Mouse (Mus musculus) erythroblast, embryonic 14.5 days (primary cell): ENCODE data around the gene Nup35. TPM values are rescaled to one million over a fixed set of nuclear protein-coding genes. Genes with fewer than 3 reads are reported as not detected.

ENCODE experiments used
- H3K27me3 ChIP-seq: 2 replicates; pipeline ENCODE4 v1.6.1; 2012; ENCODE audit warnings: inconsistent platforms; ENCODE audit not compliant: control insufficient read depth
- H3K36me3 ChIP-seq: 2 replicates; pipeline ENCODE4 v1.6.1; 2012; ENCODE audit warnings: mild to moderate bottlenecking, inconsistent platforms; ENCODE audit not compliant: control insufficient read depth
- H3K4me1 ChIP-seq: 2 replicates; pipeline ENCODE4 v1.6.1; 2012; ENCODE audit warnings: inconsistent platforms; ENCODE audit not compliant: control insufficient read depth
- H3K4me3 ChIP-seq: replicated peaks from 2 replicates; pipeline ENCODE3; 2012; ENCODE audit warnings: moderate library complexity, mild to moderate bottlenecking, inconsistent platforms
- H3K9me3 ChIP-seq: 2 replicates; pipeline ENCODE4 v1.6.1; 2012; ENCODE audit warnings: low read length, inconsistent platforms, mixed read lengths; ENCODE audit not compliant: control insufficient read depth
- GATA1 ChIP-seq: IDR thresholded peaks from 2 replicates; pipeline ENCODE4 v1.6.1; 2012; ENCODE audit warnings: low read length, inconsistent platforms, mixed read lengths
- TAL1 ChIP-seq: IDR thresholded peaks from 3 replicates; pipeline ENCODE4 v1.6.1; 2012; ENCODE audit warnings: low read length, inconsistent platforms, mixed read lengths
- polyA plus RNA-seq: library from polyadenylated mRNA; stranded (reverse); fragments of >175 nt; gene quantifications from 2 replicates; pipeline ENCODE4 v1.2.3, GENCODE M21; 2012

The Nup35 gene
- polyA plus RNA-seq, 1 experiment, result 0.17 TPM

- H3K36me3 ChIP-seq, result peaks cover 30% of the 10 kb centered on the region
- H3K4me3 ChIP-seq, result no peak overlapping the region
- H3K9me3 ChIP-seq, result no peaks in the 10 kb centered on the region
- H3K27me3 ChIP-seq, result no peaks in the 10 kb centered on the region
- TF ChIP-seq TAL1 (no peak), GATA1 (no peak)
- no peaks in the 10 kb centered on the region for H3K4me1 ChIP-seq
These were observed 53.0 kb downstream of the Nup35 start for GRCm38 (mm10) chr2:80669868-80670666.

- Histone ChIP-seq H3K4me3 (no peak overlapping the region), H3K4me1 (no peaks in the 10 kb centered on the region), H3K36me3 (no peaks in the 10 kb centered on the region), H3K27me3 (no peaks in the 10 kb centered on the region), H3K9me3 (no peaks in the 10 kb centered on the region)
- TF ChIP-seq GATA1, result no peak
- TF ChIP-seq TAL1, result no peak
These were observed 61.8 kb downstream of the Nup35 start for GRCm38 (mm10) chr2:80678803-80679202.

GRCm38 (mm10) chr2:80683727-80684239 is 66.7 kb downstream of the Nup35 start:
- Histone ChIP-seq H3K4me1 (no peaks in the 10 kb centered on the region), H3K27me3 (no peaks in the 10 kb centered on the region), H3K9me3 (no peaks in the 10 kb centered on the region), H3K36me3 (no peaks in the 10 kb centered on the region), H3K4me3 (no peak overlapping the region)
- TF ChIP-seq TAL1 (no peak), GATA1 (no peak)

- no peak for TF ChIP-seq TAL1
- no peak for TF ChIP-seq GATA1
- no peaks in the 10 kb centered on the region for H3K9me3 ChIP-seq
- no peaks in the 10 kb centered on the region for H3K4me1 ChIP-seq
- H3K4me3 ChIP-seq, result no peak overlapping the region
- H3K36me3 ChIP-seq, result no peaks in the 10 kb centered on the region
- no peaks in the 10 kb centered on the region for H3K27me3 ChIP-seq
These were observed 67.5 kb downstream of the Nup35 start for GRCm38 (mm10) chr2:80684396-80685071.

- Histone ChIP-seq H3K4me1 (no peaks in the 10 kb centered on the region), H3K36me3 (no peaks in the 10 kb centered on the region), H3K9me3 (no peaks in the 10 kb centered on the region), H3K27me3 (no peaks in the 10 kb centered on the region), H3K4me3 (no peak overlapping the region)
- TF ChIP-seq GATA1 (no peak), TAL1 (no peak)
These were observed 71.2 kb downstream of the Nup35 start for GRCm38 (mm10) chr2:80688261-80688660.

GRCm38 (mm10) chr2:80707429-80707828 is 90.4 kb downstream of the Nup35 start:
- Histone ChIP-seq H3K4me3 (no peak overlapping the region), H3K27me3 (no peaks in the 10 kb centered on the region), H3K36me3 (no peaks in the 10 kb centered on the region), H3K4me1 (no peaks in the 10 kb centered on the region), H3K9me3 (no peaks in the 10 kb centered on the region)
- TF ChIP-seq TAL1, result no peak
- no peak for TF ChIP-seq GATA1

Other genes starting within 250 kb of the Nup35 start
- gene Frzb, start 169.6 kb upstream of the Nup35 start, polyA plus RNA-seq, result not detected in 2 replicates
- gene Nckap1, start 35.9 kb upstream of the Nup35 start, polyA plus RNA-seq, result 0.08 TPM in 2 replicates
- gene Dusp19, start 191 bp upstream of the Nup35 start, polyA plus RNA-seq, result not detected in 2 replicates